Mouse (Mus musculus) heart, embryonic 12.5 days (tissue): ENCODE results near the gene Gdf3. TPM values are rescaled to one million over a fixed set of nuclear protein-coding genes. Genes with fewer than 3 reads are reported as not detected.

Experiments used
- ATAC-seq: fragments of 200-750 bp; cut with Nextera tagmentation; 2 replicates; pipeline ENCODE4 v1.8.0; 2017; ENCODE audit warnings: moderate TSS enrichment, moderate library complexity; ENCODE audit not compliant: insufficient number of reproducible peaks, low FRiP score
- H3K27ac ChIP-seq: fragments of 300-500 bp; sonication (generic); 2 replicates; pipeline ENCODE4 v1.5.1; 2016; ENCODE audit warnings: mild to moderate bottlenecking, moderate library complexity; ENCODE audit not compliant: poor library complexity, severe bottlenecking
- H3K27me3 ChIP-seq: fragments of 300-500 bp; sonication (generic); replicated peaks from 2 replicates; pipeline ENCODE4 v1.6.1; 2016; ENCODE audit warnings: mild to moderate bottlenecking, moderate library complexity
- H3K36me3 ChIP-seq: fragments of 300-500 bp; sonication (generic); 2 replicates; pipeline ENCODE4 v1.6.1; 2016; ENCODE audit warnings: mild to moderate bottlenecking, moderate library complexity
- H3K4me1 ChIP-seq: fragments of 300-500 bp; sonication (generic); replicated peaks from 2 replicates; pipeline ENCODE4 v1.6.1; 2016; ENCODE audit warnings: mild to moderate bottlenecking
- H3K4me2 ChIP-seq: fragments of 300-500 bp; sonication (generic); 2 replicates; pipeline ENCODE4 v1.6.1; 2016; ENCODE audit warnings: mild to moderate bottlenecking, moderate library complexity
- H3K4me3 ChIP-seq: fragments of 300-500 bp; sonication (generic); 2 replicates; pipeline ENCODE4 v1.5.1; 2016; ENCODE audit warnings: mild to moderate bottlenecking
- H3K9ac ChIP-seq: fragments of 300-500 bp; sonication (generic); 2 replicates; pipeline ENCODE4 v1.6.1; 2016; ENCODE audit warnings: mild to moderate bottlenecking, moderate library complexity
- H3K9me3 ChIP-seq: fragments of 300-500 bp; sonication (generic); replicated peaks from 2 replicates; pipeline ENCODE4 v1.6.1; 2016; ENCODE audit warnings: mild to moderate bottlenecking, moderate library complexity
- WGBS: fragments of 180-500 bp; shearing (Covaris S2); methylation state at CpG from one replicate; pipeline ENCODE4 v1.1.7; 2016; 5-methylcytosine and 5-hydroxymethylcytosine counted together
- polyA plus RNA-seq: library from polyadenylated mRNA; unstranded; fragments of >200 nt; fragmentation: Nextera tagmentation; extraction: Ambion mirVana; gene quantifications from 2 replicates; pipeline ENCODE4 v1.2.1, GENCODE M21; 2016

Gdf3 gene
- polyA plus RNA-seq, 1 experiment from 2014 or later: 0.28 TPM

DNA sequence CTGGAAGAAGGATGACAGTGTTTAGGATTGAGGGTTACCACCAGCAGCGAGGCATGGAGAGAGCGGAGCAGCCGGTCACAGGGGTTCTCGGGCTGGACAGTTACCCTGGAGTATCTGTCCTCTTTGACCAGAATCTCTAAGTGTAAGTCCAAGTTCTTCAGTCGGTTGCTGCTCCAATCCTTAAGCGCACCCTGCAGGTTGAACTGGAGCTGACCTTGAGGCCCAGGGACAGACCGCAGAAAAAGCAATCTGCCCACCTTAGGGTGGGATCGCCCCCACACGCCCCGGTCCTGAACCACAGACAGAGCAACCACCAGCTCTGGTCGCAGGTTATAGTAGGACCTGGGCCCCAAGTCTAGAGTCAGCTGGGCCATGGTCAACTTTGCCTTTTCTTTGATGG lies 3.2 kb downstream of the Gdf3 start:
- no peaks in the 10 kb centered on the region for H3K36me3 ChIP-seq
- no peak for ATAC-seq
- H3K9me3 ChIP-seq: no peaks in the 10 kb centered on the region
- peaks cover 4% of the 10 kb centered on the region; the same call in 1 of the 2 replicates for H3K4me1 ChIP-seq
- H3K9ac ChIP-seq: no peak overlapping the region
- 89% methylated on average over 11 of the region's 11 CpGs for WGBS
- no peak overlapping the region for H3K27ac ChIP-seq
- H3K27me3 ChIP-seq: no peaks in the 10 kb centered on the region
- H3K4me3 ChIP-seq: no peak overlapping the region
- H3K4me2 ChIP-seq: no peak overlapping the region

DNA sequence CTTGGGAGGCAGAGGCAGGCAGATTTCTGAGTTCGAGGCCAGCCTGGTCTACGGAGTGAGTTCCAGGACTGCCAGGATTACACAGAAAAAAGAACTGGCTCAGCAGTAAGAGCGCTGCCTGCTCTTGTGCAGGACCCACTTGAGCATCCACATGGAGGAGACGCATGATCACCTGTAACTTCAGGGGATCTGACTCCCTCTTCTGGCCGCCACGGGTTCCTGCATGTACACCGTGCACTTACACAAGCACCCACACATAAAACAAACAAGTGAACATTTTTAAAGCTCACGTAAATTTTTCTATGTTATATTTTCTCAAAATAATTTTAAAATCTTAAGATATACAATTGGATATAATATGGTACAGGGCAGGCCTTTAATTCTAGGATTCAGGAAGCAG lies 4.4 kb downstream of the Gdf3 start:
- Histone ChIP-seq H3K4me3 (no peak overlapping the region), H3K27me3 (no peaks in the 10 kb centered on the region), H3K9me3 (no peaks in the 10 kb centered on the region), H3K27ac (no peak overlapping the region), H3K9ac (no peak overlapping the region), H3K4me2 (no peak overlapping the region), H3K4me1 (peaks cover 4% of the 10 kb centered on the region; the same call in 1 of the 2 replicates), H3K36me3 (no peaks in the 10 kb centered on the region)
- 84% methylated on average over 8 of the region's 8 CpGs for WGBS
- no peak for ATAC-seq

DNA sequence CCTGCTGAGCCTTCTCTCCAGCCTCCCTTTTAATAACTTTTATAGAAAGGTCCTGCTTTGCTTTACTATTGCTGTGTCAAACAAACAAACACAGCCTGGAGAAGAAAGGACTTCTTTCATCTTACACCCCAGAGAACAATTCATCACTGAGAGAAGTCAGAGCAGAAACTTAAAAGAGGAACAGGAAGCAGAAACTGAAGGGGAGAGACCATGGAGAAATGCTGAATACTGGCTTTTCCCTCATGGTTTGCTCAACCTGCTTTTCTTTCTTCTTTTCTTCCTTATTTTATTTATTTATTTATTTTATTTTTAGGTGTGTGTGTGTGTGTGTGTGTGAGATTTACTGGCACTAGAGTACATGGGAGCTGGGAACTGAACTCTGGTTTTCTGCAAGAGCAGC lies 5.6 kb downstream of the Gdf3 start:
- Histone ChIP-seq H3K4me1 (no peaks in the 10 kb centered on the region; the same call in 1 of the 2 replicates), H3K36me3 (no peaks in the 10 kb centered on the region), H3K27ac (no peak overlapping the region), H3K4me3 (no peak overlapping the region), H3K9ac (no peak overlapping the region), H3K27me3 (no peaks in the 10 kb centered on the region), H3K9me3 (no peaks in the 10 kb centered on the region), H3K4me2 (no peak overlapping the region)
- ATAC-seq: no peak

DNA sequence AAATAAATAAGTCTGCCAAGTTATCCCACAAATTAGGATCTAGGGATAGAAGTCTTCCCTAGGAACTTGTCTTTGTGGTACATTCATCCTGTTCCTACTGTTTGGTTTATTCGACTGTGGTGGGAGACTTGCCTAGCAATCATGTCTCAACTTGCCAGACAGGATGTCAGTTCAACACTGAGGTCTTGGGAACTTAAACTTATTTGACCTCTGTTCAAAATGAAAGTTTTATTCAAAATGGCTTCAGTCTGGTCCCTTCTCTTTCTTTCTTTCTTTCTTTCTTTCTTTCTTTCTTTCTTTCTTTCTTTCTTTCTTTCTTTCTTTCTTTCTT lies 6.9 kb downstream of the Gdf3 start:
- WGBS: 43% methylated on average over 1 of the region's 1 CpGs
- Histone ChIP-seq H3K9ac (no peak overlapping the region), H3K36me3 (no peaks in the 10 kb centered on the region), H3K4me3 (peak overlapping the region; percentile 61), H3K27ac (no peak overlapping the region), H3K4me2 (peak overlapping the region; percentile 68), H3K4me1 (no peaks in the 10 kb centered on the region), H3K27me3 (no peaks in the 10 kb centered on the region), H3K9me3 (no peaks in the 10 kb centered on the region)
- ATAC-seq: no peak

DNA sequence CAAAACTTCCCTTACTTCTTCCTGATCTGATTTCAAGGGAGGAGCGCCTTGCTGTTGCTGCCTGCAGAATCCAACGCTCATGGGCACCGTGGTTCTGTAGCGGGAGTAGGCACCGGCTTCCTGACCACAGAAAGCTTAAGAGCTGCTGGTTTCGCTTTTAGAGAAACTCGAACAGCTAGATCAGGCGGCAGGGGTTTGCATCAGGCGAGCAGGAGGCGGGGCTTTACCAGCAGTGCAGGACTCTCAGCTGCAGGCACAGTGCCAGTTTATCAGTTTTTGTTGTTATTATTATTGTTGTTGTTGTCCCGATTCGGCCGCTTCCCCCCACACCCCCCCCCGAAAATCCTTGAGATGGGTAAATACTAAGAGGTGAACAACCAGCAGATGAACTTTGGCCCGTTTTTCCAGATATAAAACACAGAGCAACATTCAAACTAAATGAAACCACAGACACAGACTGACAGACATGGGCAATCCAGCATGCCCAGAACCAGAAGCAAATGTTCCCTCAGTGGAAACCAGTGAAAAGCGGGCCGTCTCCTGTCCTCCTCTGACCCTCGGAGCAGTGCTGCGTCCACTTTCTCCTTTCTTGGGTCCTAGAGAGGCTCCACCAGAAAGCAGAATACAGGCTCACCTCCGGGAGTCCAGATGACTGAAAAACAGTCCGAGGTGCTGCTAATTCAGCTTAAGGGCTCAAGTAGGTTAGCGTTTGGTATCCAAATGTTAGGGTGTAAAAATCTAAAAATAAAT lies 7.5 kb downstream of the Gdf3 start, which contains the start of gene Apobec1:
Gene Apobec1 (minus strand): TSS at position 203 of the 750 bp plus-strand sequence.
- H3K9me3 ChIP-seq: no peaks in the 10 kb centered on the region
- no peaks in the 10 kb centered on the region for H3K36me3 ChIP-seq
- peak within 1 kb of the TSS; percentile 61 for H3K4me3 ChIP-seq
- peak; percentile 85 for ATAC-seq
- 0 out of 2 replicates have a peak within 1 kb of the TSS, but pooled peaks have one; percentile 17 for H3K27ac ChIP-seq
- no peaks in the 10 kb centered on the region for H3K4me1 ChIP-seq
- H3K9ac ChIP-seq: peak within 1 kb of the TSS; percentile 71
- peak within 1 kb of the TSS; percentile 68 for H3K4me2 ChIP-seq
- no peaks in the 10 kb centered on the region for H3K27me3 ChIP-seq
- WGBS: 4% methylated on average over 22 of the region's 22 CpGs

DNA sequence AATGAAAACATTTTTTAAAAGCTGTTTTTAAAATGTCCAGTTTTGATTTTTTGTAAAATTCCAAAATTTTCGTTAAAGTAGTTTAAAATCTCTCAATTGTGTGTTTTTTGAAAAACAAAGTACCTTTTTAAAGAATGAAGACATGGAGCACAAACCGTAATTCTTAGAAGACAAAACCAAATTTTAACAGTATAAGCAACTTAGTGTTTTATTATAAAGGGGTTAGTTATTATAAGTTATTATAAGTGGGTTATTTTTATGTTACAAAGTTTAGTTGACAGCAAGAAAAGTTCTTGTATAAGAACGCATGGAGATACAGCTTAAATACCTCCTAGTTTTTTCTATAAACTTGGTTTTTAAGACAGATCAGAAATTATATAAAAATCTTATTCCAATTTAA lies 8.3 kb downstream of the Gdf3 start:
- 82% methylated on average over 3 of the region's 3 CpGs for WGBS
- H3K27me3 ChIP-seq: no peaks in the 10 kb centered on the region
- peak overlapping the region; percentile 68 for H3K4me2 ChIP-seq
- H3K4me3 ChIP-seq: peak overlapping the region; percentile 61
- H3K36me3 ChIP-seq: no peaks in the 10 kb centered on the region
- H3K4me1 ChIP-seq: no peaks in the 10 kb centered on the region
- no peaks in the 10 kb centered on the region for H3K9me3 ChIP-seq
- no peak for ATAC-seq
- no peak overlapping the region for H3K9ac ChIP-seq
- H3K27ac ChIP-seq: no peak overlapping the region

DNA sequence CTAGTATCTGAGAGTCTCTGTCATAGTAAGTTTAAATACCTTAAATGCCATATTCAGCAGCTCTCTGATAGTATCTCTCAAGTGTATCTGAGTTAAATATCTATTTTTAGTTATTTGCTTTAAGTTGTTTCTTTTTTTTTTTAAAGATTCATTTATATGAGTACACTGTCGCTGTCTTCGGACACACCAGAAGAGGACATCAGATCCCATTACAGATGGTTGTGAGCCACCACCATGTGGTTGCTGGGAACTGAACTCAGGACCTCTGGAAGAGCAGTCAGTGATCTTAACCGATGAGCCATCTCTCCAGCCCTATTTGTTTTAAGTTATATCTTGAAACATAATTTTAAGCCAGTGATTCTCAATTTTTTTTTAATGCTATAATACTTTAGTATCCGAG lies 8.9 kb downstream of the Gdf3 start:
- WGBS: 89% methylated on average over 4 of the region's 4 CpGs
- Histone ChIP-seq H3K9ac (no peak overlapping the region), H3K4me2 (no peak overlapping the region), H3K27ac (no peak overlapping the region), H3K27me3 (no peaks in the 10 kb centered on the region), H3K36me3 (no peaks in the 10 kb centered on the region), H3K9me3 (no peaks in the 10 kb centered on the region), H3K4me1 (no peaks in the 10 kb centered on the region), H3K4me3 (no peak overlapping the region)
- no peak for ATAC-seq

DNA sequence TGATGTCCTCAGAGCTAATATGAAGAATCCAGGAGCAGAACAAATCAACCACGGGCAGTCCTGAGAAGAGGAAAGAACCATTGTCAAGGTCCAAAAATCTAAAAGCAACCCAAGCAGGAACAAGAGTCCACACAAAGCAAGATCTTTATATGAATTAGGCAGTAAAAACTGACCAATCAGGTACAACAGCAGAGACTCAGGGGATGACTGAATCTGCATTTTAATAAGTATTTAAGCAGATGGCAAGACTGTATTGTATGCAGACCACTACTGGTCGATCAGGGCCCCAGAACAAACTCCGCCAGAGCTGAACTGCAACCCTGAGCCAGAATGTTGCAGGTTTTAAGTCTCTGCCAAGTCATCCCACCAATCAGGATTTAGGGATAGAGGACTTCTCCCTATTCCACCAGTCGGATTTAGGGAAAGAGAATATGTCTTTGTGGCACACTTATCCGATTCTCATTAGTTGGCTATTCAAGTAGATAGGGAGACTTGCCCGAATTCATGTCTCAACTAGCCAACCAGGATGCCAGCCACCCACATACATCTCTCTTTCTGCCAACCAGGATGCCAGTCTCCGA lies 9.7 kb downstream of the Gdf3 start:
- no peaks in the 10 kb centered on the region for H3K36me3 ChIP-seq
- no peak overlapping the region for H3K9ac ChIP-seq
- ATAC-seq: no peak
- H3K4me2 ChIP-seq: no peak overlapping the region
- H3K27ac ChIP-seq: no peak overlapping the region
- no peaks in the 10 kb centered on the region for H3K9me3 ChIP-seq
- H3K4me1 ChIP-seq: no peaks in the 10 kb centered on the region
- H3K27me3 ChIP-seq: no peaks in the 10 kb centered on the region
- 82% methylated on average over 7 of the region's 7 CpGs for WGBS
- H3K4me3 ChIP-seq: no peak overlapping the region

DNA sequence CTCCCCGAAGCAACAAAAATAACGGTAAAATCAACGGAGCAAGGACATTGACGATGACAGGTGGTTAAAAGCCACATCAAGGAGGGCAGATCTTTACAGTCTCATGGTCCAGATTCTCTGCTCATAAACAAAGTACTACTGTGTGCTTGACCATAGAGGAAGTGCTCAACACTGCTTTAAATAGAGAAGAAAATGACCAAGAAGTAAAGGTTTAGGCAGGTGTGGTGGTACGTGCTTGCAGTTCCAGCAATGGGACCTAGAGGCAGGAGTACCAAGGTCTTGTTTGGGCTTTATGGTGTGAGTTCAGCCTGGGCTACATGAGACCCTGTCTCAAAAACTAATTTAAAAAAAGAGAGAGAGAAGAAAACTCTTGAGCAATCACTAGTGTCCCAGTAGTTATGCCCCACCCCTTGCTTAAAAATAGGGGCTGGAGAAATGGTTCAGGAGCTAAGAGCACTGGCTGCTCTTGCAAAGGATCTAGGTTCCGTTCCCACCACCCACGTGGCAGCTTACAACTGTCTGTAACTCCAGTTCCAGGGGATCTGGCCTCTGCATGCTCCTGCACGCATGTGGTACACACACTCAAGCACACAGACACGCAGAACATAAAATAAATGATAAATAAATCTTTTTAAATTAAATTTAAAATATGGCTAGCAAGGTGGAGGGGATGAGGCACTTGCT lies 10.7 kb downstream of the Gdf3 start:
- H3K36me3 ChIP-seq: no peaks in the 10 kb centered on the region
- no peak for ATAC-seq
- H3K27me3 ChIP-seq: no peaks in the 10 kb centered on the region
- H3K4me1 ChIP-seq: no peaks in the 10 kb centered on the region
- no peak overlapping the region for H3K27ac ChIP-seq
- H3K4me3 ChIP-seq: no peak overlapping the region
- no peaks in the 10 kb centered on the region for H3K9me3 ChIP-seq
- H3K9ac ChIP-seq: no peak overlapping the region
- WGBS: 84% methylated on average over 9 of the region's 9 CpGs
- H3K4me2 ChIP-seq: no peak overlapping the region

DNA sequence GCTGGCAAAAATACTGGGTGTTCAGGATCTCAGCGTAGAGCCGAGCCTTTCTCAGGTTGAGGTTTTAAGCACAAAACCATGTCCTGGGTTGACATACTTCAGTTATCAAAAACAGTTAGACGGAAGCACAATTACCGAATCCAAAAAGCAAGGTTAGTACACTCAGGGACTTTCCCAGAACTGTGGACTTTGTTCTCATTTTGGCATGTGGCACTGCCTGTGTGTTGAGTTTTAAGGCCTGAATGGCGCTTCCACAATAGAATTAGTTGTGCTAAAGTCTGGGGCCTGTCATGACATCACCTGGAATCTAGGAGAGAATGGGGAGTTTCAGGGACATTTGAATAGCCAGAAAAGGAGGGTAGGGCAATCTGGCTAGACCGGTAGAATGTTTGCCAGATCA lies 11.5 kb downstream of the Gdf3 start:
- Histone ChIP-seq H3K27ac (no peak overlapping the region), H3K27me3 (no peaks in the 10 kb centered on the region), H3K4me3 (no peak overlapping the region), H3K9me3 (no peaks in the 10 kb centered on the region), H3K9ac (no peak overlapping the region), H3K4me2 (no peak overlapping the region), H3K36me3 (no peaks in the 10 kb centered on the region), H3K4me1 (no peaks in the 10 kb centered on the region)
- no peak for ATAC-seq
- WGBS: 85% methylated on average over 6 of the region's 6 CpGs

DNA sequence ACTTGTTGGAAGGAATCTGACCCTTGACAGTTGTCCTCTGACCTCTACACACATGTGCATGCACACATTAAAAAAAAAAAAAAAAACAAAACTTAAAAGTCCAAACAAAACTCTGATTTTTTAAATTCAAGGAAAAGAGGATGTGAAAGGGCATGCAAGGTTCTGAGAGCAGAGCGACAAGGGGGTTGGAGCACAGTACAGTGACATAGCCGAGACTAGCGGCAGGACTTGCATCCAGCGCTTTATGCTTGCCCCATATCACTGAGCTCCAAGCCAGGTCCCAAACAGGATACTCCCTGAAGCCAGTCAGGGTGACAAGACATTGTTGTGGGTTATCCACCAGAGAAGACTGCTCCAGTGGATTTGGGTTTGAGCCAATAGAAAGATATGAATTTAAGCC lies 11.9 kb downstream of the Gdf3 start:
- no peak overlapping the region for H3K4me2 ChIP-seq
- H3K9ac ChIP-seq: no peak overlapping the region
- H3K27ac ChIP-seq: no peak overlapping the region
- WGBS: 88% methylated on average over 4 of the region's 4 CpGs
- H3K4me3 ChIP-seq: no peak overlapping the region
- no peaks in the 10 kb centered on the region for H3K36me3 ChIP-seq
- no peak for ATAC-seq
- H3K4me1 ChIP-seq: no peaks in the 10 kb centered on the region
- no peaks in the 10 kb centered on the region for H3K9me3 ChIP-seq
- no peaks in the 10 kb centered on the region for H3K27me3 ChIP-seq
